Mouse (Mus musculus) intestine, embryonic 15.5 days (tissue): ENCODE results near the gene Tspan14. TPM values are rescaled to one million over a fixed set of nuclear protein-coding genes. Genes with fewer than 3 reads are reported as not detected.
A peak's percentile ranks its signal among the peaks of the same experiment; 100 is the strongest.

Source experiments
- ATAC-seq: fragments of 200-750 bp; cut with Nextera tagmentation; 2 replicates; pipeline ENCODE4 v1.8.0; 2017; ENCODE audit warnings: moderate TSS enrichment, moderate library complexity
- H3K27ac ChIP-seq: fragments of 300-500 bp; sonication (generic); 2 replicates; pipeline ENCODE4 v1.5.1; 2015; ENCODE audit warnings: mild to moderate bottlenecking, inconsistent platforms
- H3K27me3 ChIP-seq: fragments of 300-500 bp; sonication (generic); replicated peaks from 2 replicates; pipeline ENCODE4 v1.6.1; 2015; ENCODE audit warnings: inconsistent platforms
- H3K36me3 ChIP-seq: fragments of 300-500 bp; sonication (generic); 2 replicates; pipeline ENCODE4 v1.6.1; 2015; ENCODE audit warnings: inconsistent platforms
- H3K4me1 ChIP-seq: fragments of 300-500 bp; sonication (generic); replicated peaks from 2 replicates; pipeline ENCODE4 v1.6.1; 2015; ENCODE audit warnings: inconsistent platforms
- H3K4me2 ChIP-seq: fragments of 300-500 bp; sonication (generic); replicated peaks from 2 replicates; pipeline ENCODE4 v1.6.1; 2015; ENCODE audit warnings: mild to moderate bottlenecking, inconsistent platforms
- H3K4me3 ChIP-seq: fragments of 300-500 bp; sonication (generic); replicated peaks from 2 replicates; pipeline ENCODE4 v1.5.1; 2015; ENCODE audit warnings: inconsistent platforms
- H3K9ac ChIP-seq: fragments of 300-500 bp; sonication (generic); 2 replicates; pipeline ENCODE4 v1.6.1; 2015; ENCODE audit warnings: inconsistent platforms
- H3K9me3 ChIP-seq: fragments of 300-500 bp; sonication (generic); 2 replicates; pipeline ENCODE4 v1.6.1; 2016; ENCODE audit warnings: inconsistent platforms
- WGBS: fragments of 180-500 bp; shearing (Covaris S2); methylation state at CpG from one replicate; pipeline ENCODE4 v1.1.7; 2015; 5-methylcytosine and 5-hydroxymethylcytosine counted together
- polyA plus RNA-seq: library from polyadenylated mRNA; unstranded; fragments of >200 nt; fragmentation: Nextera tagmentation; extraction: Ambion mirVana; gene quantifications from 2 replicates; pipeline ENCODE4 v1.2.1, GENCODE M21; 2015

The Tspan14 gene
- polyA plus RNA-seq, 1 experiment from 2014 or later: 56.8 TPM

- Histone ChIP-seq H3K9me3 (no peaks in the 10 kb centered on the region), H3K9ac (no peak overlapping the region), H3K4me1 (0 out of 2 replicates have a peak, but pooled peaks cover 4% of the 10 kb centered on the region), H3K27ac (no peak overlapping the region), H3K36me3 (peaks cover 9% of the 10 kb centered on the region; the same call in 1 of the 2 replicates), H3K4me2 (no peak overlapping the region), H3K27me3 (no peaks in the 10 kb centered on the region), H3K4me3 (no peak overlapping the region)
- 67% methylated on average over 12 of the region's 12 CpGs for WGBS
- peak; percentile 30; the same call in 1 of the 2 replicates for ATAC-seq
Observed at GRCm38 (mm10) chr14:40902307-40903055, 64.1 kb downstream of the Tspan14 start.

DNA sequence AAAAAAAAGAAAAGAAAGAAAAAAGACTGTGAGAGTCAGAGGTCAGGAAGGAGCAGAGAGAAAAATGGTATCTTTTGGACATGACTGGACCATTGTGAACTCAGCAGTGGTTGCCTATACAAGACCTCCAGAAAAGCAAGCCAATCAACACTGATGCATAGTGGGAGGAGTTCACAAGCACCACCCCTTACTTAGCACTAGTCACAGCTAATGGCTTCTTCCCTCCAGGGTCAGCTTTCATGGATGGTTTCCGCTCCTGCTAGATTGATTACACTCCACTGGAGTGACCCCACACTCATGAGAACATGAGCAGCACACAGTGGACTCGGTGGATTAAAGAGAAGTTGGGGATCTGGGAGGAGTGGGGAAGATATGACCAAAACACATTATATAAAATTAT lies 66.3 kb downstream of the Tspan14 start:
- Histone ChIP-seq H3K9me3 (no peaks in the 10 kb centered on the region), H3K27me3 (no peaks in the 10 kb centered on the region), H3K36me3 (no peaks in the 10 kb centered on the region), H3K4me1 (0 out of 2 replicates have a peak, but pooled peaks cover 4% of the 10 kb centered on the region), H3K27ac (no peak overlapping the region), H3K4me2 (no peak overlapping the region), H3K4me3 (no peak overlapping the region), H3K9ac (no peak overlapping the region)
- WGBS: 60% methylated on average over 2 of the region's 2 CpGs
- ATAC-seq: no peak

GRCm38 (mm10) chr14:40897916-40898315 lies 68.7 kb downstream of the Tspan14 start:
- ATAC-seq: peak; percentile 71
- Histone ChIP-seq H3K27ac (no peak overlapping the region), H3K4me3 (no peak overlapping the region), H3K27me3 (no peaks in the 10 kb centered on the region), H3K36me3 (no peaks in the 10 kb centered on the region), H3K9ac (no peak overlapping the region), H3K4me1 (0 out of 2 replicates have a peak, but pooled peaks cover 7% of the 10 kb centered on the region), H3K9me3 (no peaks in the 10 kb centered on the region), H3K4me2 (no peak overlapping the region)
- WGBS: 58% methylated on average over 3 of the region's 3 CpGs

GRCm38 (mm10) chr14:40895681-40896080 lies 70.9 kb downstream of the Tspan14 start:
- H3K36me3 ChIP-seq: no peaks in the 10 kb centered on the region
- WGBS: 69% methylated on average over 8 of the region's 8 CpGs
- H3K9ac ChIP-seq: no peak overlapping the region
- H3K4me3 ChIP-seq: no peak overlapping the region
- H3K4me1 ChIP-seq: 0 out of 2 replicates have a peak, but pooled peaks cover 7% of the 10 kb centered on the region
- H3K27me3 ChIP-seq: no peaks in the 10 kb centered on the region
- no peaks in the 10 kb centered on the region for H3K9me3 ChIP-seq
- ATAC-seq: no peak
- H3K4me2 ChIP-seq: no peak overlapping the region
- no peak overlapping the region for H3K27ac ChIP-seq

- peak overlapping the region; percentile 17; the same call in 1 of the 2 replicates for H3K4me3 ChIP-seq
- 9% methylated on average over 23 of the region's 23 CpGs for WGBS
- H3K27ac ChIP-seq: no peak overlapping the region
Observed at GRCm38 (mm10) chr14:40894576-40895247, 71.9 kb downstream of the Tspan14 start.

GRCm38 (mm10) chr14:40893884-40894283 lies 72.7 kb downstream of the Tspan14 start:
- Histone ChIP-seq H3K27me3 (no peaks in the 10 kb centered on the region), H3K9ac (no peak overlapping the region), H3K9me3 (no peaks in the 10 kb centered on the region), H3K4me3 (no peak overlapping the region), H3K36me3 (no peaks in the 10 kb centered on the region), H3K4me1 (0 out of 2 replicates have a peak, but pooled peaks cover 7% of the 10 kb centered on the region), H3K27ac (no peak overlapping the region), H3K4me2 (no peak overlapping the region; the same call in 1 of the 2 replicates)
- WGBS: 71% methylated on average over 8 of the region's 8 CpGs
- ATAC-seq: no peak

More at GRCm38 (mm10) chr14:40894576-40895247, 71.9 kb downstream of the Tspan14 start:
- Histone ChIP-seq H3K27me3 (no peaks in the 10 kb centered on the region), H3K4me1 (0 out of 2 replicates have a peak, but pooled peaks cover 7% of the 10 kb centered on the region), H3K36me3 (no peaks in the 10 kb centered on the region), H3K9me3 (no peaks in the 10 kb centered on the region), H3K9ac (no peak overlapping the region), H3K4me2 (peak overlapping the region; percentile 66)
- peak; percentile 87 for ATAC-seq

DNA sequence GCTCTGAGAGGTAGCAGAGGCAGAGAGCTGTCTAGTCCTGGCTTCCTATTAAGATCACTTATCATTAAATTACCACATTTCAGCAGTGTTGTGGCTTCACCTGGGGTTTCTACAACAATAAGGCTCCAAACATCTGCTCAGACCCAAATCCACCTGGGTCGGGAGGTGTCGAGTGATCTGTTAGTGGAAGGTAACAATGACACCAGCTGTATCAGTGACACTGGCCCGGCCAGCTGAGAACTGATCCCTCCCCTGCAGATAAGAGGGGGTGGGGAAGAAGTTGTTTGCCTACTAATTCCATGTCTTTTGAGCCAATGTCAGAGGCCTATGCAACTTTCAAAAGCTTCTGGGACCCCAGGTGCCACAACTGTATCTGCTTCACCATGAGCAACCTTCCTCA lies 73.4 kb downstream of the Tspan14 start, which contains the start of gene Sh2d4b:
Gene Sh2d4b, minus strand, starts transcription at position 71 of the 400 bp plus-strand sequence.
- ATAC-seq: no peak
- no peak within 1 kb of the TSS for H3K4me3 ChIP-seq
- no peaks in the 10 kb centered on the region for H3K27me3 ChIP-seq
- H3K36me3 ChIP-seq: no peaks in the 10 kb centered on the region
- H3K9ac ChIP-seq: no peak within 1 kb of the TSS
- H3K4me1 ChIP-seq: 0 out of 2 replicates have a peak, but pooled peaks cover 7% of the 10 kb centered on the region
- no peak within 1 kb of the TSS; the same call in 1 of the 2 replicates for H3K4me2 ChIP-seq
- no peak within 1 kb of the TSS for H3K27ac ChIP-seq
- 69% methylated on average over 3 of the region's 3 CpGs for WGBS
- H3K9me3 ChIP-seq: no peaks in the 10 kb centered on the region

GRCm38 (mm10) chr14:40892326-40892825 lies 74.2 kb downstream of the Tspan14 start:
- WGBS: 90% methylated on average over 7 of the region's 7 CpGs
- Histone ChIP-seq H3K27ac (no peak overlapping the region), H3K9me3 (no peaks in the 10 kb centered on the region), H3K27me3 (no peaks in the 10 kb centered on the region), H3K9ac (no peak overlapping the region), H3K4me2 (no peak overlapping the region), H3K4me3 (no peak overlapping the region), H3K4me1 (0 out of 2 replicates have a peak, but pooled peaks cover 7% of the 10 kb centered on the region), H3K36me3 (no peaks in the 10 kb centered on the region)
- ATAC-seq: no peak

- H3K9me3 ChIP-seq: no peaks in the 10 kb centered on the region
Observed at GRCm38 (mm10) chr14:40891506-40891905, 75.1 kb downstream of the Tspan14 start.

GRCm38 (mm10) chr14:40889704-40890103 lies 76.9 kb downstream of the Tspan14 start:
- Histone ChIP-seq H3K27ac (no peak overlapping the region), H3K4me1 (0 out of 2 replicates have a peak, but pooled peaks cover 6% of the 10 kb centered on the region), H3K9ac (no peak overlapping the region), H3K4me3 (no peak overlapping the region), H3K27me3 (no peaks in the 10 kb centered on the region), H3K36me3 (no peaks in the 10 kb centered on the region), H3K9me3 (no peaks in the 10 kb centered on the region), H3K4me2 (no peak overlapping the region)
- no peak for ATAC-seq
- WGBS: 76% methylated on average over 4 of the region's 4 CpGs

More at GRCm38 (mm10) chr14:40891506-40891905, 75.1 kb downstream of the Tspan14 start:
- Histone ChIP-seq H3K4me3 (no peak overlapping the region), H3K4me2 (no peak overlapping the region), H3K27me3 (no peaks in the 10 kb centered on the region), H3K36me3 (no peaks in the 10 kb centered on the region), H3K4me1 (0 out of 2 replicates have a peak, but pooled peaks cover 7% of the 10 kb centered on the region), H3K27ac (no peak overlapping the region), H3K9ac (no peak overlapping the region)
- ATAC-seq: no peak
- WGBS: 91% methylated on average over 4 of the region's 4 CpGs

DNA sequence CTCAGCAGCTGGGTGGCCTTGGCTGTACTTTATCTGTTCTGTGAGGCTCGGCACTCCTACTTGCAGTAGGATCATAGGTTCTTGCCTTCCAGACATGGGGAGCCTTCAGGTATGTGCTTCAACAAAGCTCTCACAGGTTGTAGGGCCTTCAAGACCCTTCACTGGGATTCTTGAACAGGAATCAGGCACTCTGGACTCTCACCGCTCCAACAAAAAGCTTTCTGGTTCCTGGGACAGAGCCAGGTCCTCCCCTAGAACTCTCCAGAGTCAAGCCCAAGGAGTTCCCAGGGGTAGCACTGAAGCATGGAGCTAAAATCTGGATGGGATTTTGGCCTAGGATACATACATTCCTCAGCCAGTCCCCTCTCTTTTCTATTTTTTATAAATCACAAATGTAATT lies 77.4 kb downstream of the Tspan14 start:
- 91% methylated on average over 2 of the region's 2 CpGs for WGBS
- Histone ChIP-seq H3K4me1 (0 out of 2 replicates have a peak, but pooled peaks cover under 1% of the 10 kb centered on the region), H3K4me3 (no peak overlapping the region), H3K36me3 (no peaks in the 10 kb centered on the region), H3K4me2 (no peak overlapping the region), H3K9me3 (no peaks in the 10 kb centered on the region), H3K27me3 (no peaks in the 10 kb centered on the region), H3K9ac (no peak overlapping the region), H3K27ac (no peak overlapping the region)
- no peak for ATAC-seq
